Mouse (Mus musculus) spleen, postnatal 36 days (tissue): ENCODE measurements around the gene Fktn.

Source experiments
- DNase-seq, 2 experiments: peaks; one replicate each; pipeline ENCODE4 v3.0.0; 2022; ENCODE audit warnings: low spot score in 2 of 2, mixed read lengths in 1 of 2

The Fktn gene

GRCm38 (mm10) chr4:53825821-53826605 is 112.2 kb downstream of the Fktn start, which contains the start of gene Tmem38b:
TSS of gene Tmem38b (plus strand) at chr4:53826045.
- DNase-seq: peak; percentile 57 to 61

- no peak for DNase-seq
These were observed 112.9 kb downstream of the Fktn start for GRCm38 (mm10) chr4:53826641-53827248.
